Mouse (Mus musculus) liver, embryonic 11.5 days (tissue): ENCODE measurements around the gene Hps4. TPM values are rescaled to one million over a fixed set of nuclear protein-coding genes. Genes with fewer than 3 reads are reported as not detected.
A peak's percentile ranks its signal among the peaks of the same experiment; 100 is the strongest.

Source experiments
- ATAC-seq: fragments of 200-750 bp; cut with Nextera tagmentation; replicated peaks from 2 replicates; pipeline ENCODE4 v1.8.0; 2017; ENCODE audit warnings: moderate number of reproducible peaks, mild to moderate bottlenecking, moderate TSS enrichment, moderate library complexity; ENCODE audit not compliant: low FRiP score
- DNase-seq: peaks from one replicate; pipeline ENCODE4 v3.0.0-alpha.2; 2017; ENCODE audit warnings: low spot score
- H3K27ac ChIP-seq: fragments of 300-500 bp; sonication (generic); 2 replicates; pipeline ENCODE4 v1.5.1; 2014; ENCODE audit warnings: mild to moderate bottlenecking, low read depth, low read length, control low read depth
- H3K27me3 ChIP-seq: fragments of 300-500 bp; sonication (generic); replicated peaks from 2 replicates; pipeline ENCODE4 v1.6.1; 2014; ENCODE audit warnings: low read length, mixed read lengths; ENCODE audit not compliant: control insufficient read depth, insufficient read depth
- H3K36me3 ChIP-seq: fragments of 300-500 bp; sonication (generic); 2 replicates; pipeline ENCODE4 v1.6.1; 2014; ENCODE audit warnings: mild to moderate bottlenecking, low read length, moderate library complexity, mixed read lengths; ENCODE audit not compliant: control insufficient read depth, insufficient read depth
- H3K4me1 ChIP-seq: fragments of 300-500 bp; sonication (generic); replicated peaks from 2 replicates; pipeline ENCODE4 v1.6.1; 2014; ENCODE audit warnings: low read length, mixed read lengths; ENCODE audit not compliant: control insufficient read depth, insufficient read depth
- H3K4me2 ChIP-seq: fragments of 300-500 bp; sonication (generic); 2 replicates; pipeline ENCODE4 v1.6.1; 2014; ENCODE audit warnings: mild to moderate bottlenecking, control low read depth, moderate library complexity
- H3K4me3 ChIP-seq: fragments of 300-500 bp; sonication (generic); 2 replicates; pipeline ENCODE4 v1.5.1; 2014; ENCODE audit warnings: low read depth, low read length, control low read depth
- H3K9ac ChIP-seq: fragments of 300-500 bp; sonication (generic); 2 replicates; pipeline ENCODE4 v1.6.1; 2014; ENCODE audit warnings: low read depth, low read length, control low read depth
- H3K9me3 ChIP-seq: fragments of 300-500 bp; sonication (generic); 2 replicates; pipeline ENCODE4 v1.6.1; 2016; ENCODE audit warnings: low read length, inconsistent platforms, mixed read lengths; ENCODE audit not compliant: control insufficient read depth
- WGBS: fragments of 180-500 bp; shearing (Covaris S2); extraction: QIAGEN DNeasy Blood & Tissue Kit; methylation state at CpG from one replicate; pipeline ENCODE4 v1.1.7; 2014; 5-methylcytosine and 5-hydroxymethylcytosine counted together
- polyA plus RNA-seq: library from polyadenylated mRNA; unstranded; fragments of >200 nt; fragmentation: Nextera tagmentation; extraction: Ambion mirVana; gene quantifications from 2 replicates; pipeline ENCODE4 v1.2.1, GENCODE M21; 2014

Gene Hps4
- polyA plus RNA-seq, result 25.5 and 32.2 TPM in 2 replicates

GRCm38 (mm10) chr5:112342463-112343204, at the start of gene Hps4, which contains the start of gene Srrd:
Hps4 (plus strand) TSS chr5:112343083.
Srrd (minus strand) TSS chr5:112343040.
- Histone ChIP-seq H3K9ac (peak within 1 kb of the TSS; percentile 84), H3K4me2 (peak within 1 kb of the TSS; percentile 94), H3K27ac (peak within 1 kb of the TSS; percentile 73), H3K4me1 (peaks cover 33% of the 10 kb centered on the region), H3K36me3 (peaks cover 13% of the 10 kb centered on the region), H3K9me3 (no peaks in the 10 kb centered on the region), H3K27me3 (no peaks in the 10 kb centered on the region), H3K4me3 (peak within 1 kb of the TSS; percentile 94)
- 2% methylated on average over 59 of the region's 64 CpGs for WGBS
- ATAC-seq, result peak; percentile 75
- peak; percentile 87 for DNase-seq

GRCm38 (mm10) chr5:112293800-112294199, 49.1 kb upstream of the Hps4 start:
- H3K4me3 ChIP-seq, result no peak overlapping the region
- 0 out of 2 replicates have a peak overlapping the region, but pooled peaks have one; percentile 5 for H3K27ac ChIP-seq
- H3K9me3 ChIP-seq, result no peaks in the 10 kb centered on the region
- no peaks in the 10 kb centered on the region for H3K27me3 ChIP-seq
- ATAC-seq, result no peak
- no peak for DNase-seq
- no peak overlapping the region for H3K9ac ChIP-seq
- WGBS, result 67% methylated on average over 2 of the region's 2 CpGs
- H3K4me1 ChIP-seq, result peaks cover 60% of the 10 kb centered on the region
- 0 out of 2 replicates have a peak, but pooled peaks cover 2% of the 10 kb centered on the region for H3K36me3 ChIP-seq
- H3K4me2 ChIP-seq, result no peak overlapping the region

GRCm38 (mm10) chr5:112294696-112295095, 48.2 kb upstream of the Hps4 start:
- Histone ChIP-seq H3K27ac (peak overlapping the region; percentile 22), H3K4me3 (no peak overlapping the region), H3K27me3 (no peaks in the 10 kb centered on the region), H3K4me2 (no peak overlapping the region; the same call in 1 of the 2 replicates), H3K4me1 (peaks cover 67% of the 10 kb centered on the region), H3K9ac (peak overlapping the region; percentile 56; the same call in 1 of the 2 replicates), H3K9me3 (no peaks in the 10 kb centered on the region), H3K36me3 (0 out of 2 replicates have a peak, but pooled peaks cover 2% of the 10 kb centered on the region)
- no peak for ATAC-seq
- 69% methylated on average over 4 of the region's 4 CpGs for WGBS
- no peak for DNase-seq

DNA sequence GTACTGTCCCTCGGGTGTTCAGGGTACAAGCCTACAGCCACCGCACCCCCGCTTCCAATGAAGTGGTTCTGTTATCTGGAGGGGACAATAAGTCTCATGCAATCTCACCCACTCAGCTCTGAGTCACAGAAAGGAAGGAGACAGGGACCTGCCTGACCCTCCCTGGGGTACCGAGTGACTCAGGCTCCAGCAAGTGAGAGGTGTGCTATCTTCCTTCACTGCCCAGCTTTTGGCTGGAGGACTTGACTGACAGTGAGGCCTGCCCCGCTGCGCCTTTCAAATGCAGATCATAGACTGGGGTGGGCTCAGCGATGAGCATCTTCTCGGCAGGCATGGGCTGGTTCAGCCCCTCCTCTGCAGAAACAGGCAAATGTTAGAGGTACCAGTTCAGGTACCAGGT, 47.7 kb upstream of the Hps4 start:
- peak overlapping the region; percentile 56 for H3K9ac ChIP-seq
- H3K27me3 ChIP-seq, result no peaks in the 10 kb centered on the region
- ATAC-seq (peak; percentile 57), DNase-seq (no peak)
- peak overlapping the region; percentile 37; the same call in 1 of the 2 replicates for H3K4me2 ChIP-seq
- no peak overlapping the region; the same call in 1 of the 2 replicates for H3K4me3 ChIP-seq
- WGBS, result 31% methylated on average over 8 of the region's 8 CpGs
- peak overlapping the region; percentile 81 for H3K27ac ChIP-seq
- 0 out of 2 replicates have a peak, but pooled peaks cover 2% of the 10 kb centered on the region for H3K36me3 ChIP-seq
- no peaks in the 10 kb centered on the region for H3K9me3 ChIP-seq
- peaks cover 69% of the 10 kb centered on the region for H3K4me1 ChIP-seq

GRCm38 (mm10) chr5:112295564-112295963, 47.3 kb upstream of the Hps4 start:
- peak overlapping the region; percentile 81 for H3K27ac ChIP-seq
- ATAC-seq, result no peak
- WGBS, result 69% methylated on average over 8 of the region's 8 CpGs
- no peak overlapping the region; the same call in 1 of the 2 replicates for H3K4me3 ChIP-seq
- H3K27me3 ChIP-seq, result no peaks in the 10 kb centered on the region
- H3K4me1 ChIP-seq, result peaks cover 69% of the 10 kb centered on the region
- no peaks in the 10 kb centered on the region for H3K9me3 ChIP-seq
- H3K4me2 ChIP-seq, result peak overlapping the region; percentile 37; the same call in 1 of the 2 replicates
- DNase-seq, result no peak
- H3K9ac ChIP-seq, result peak overlapping the region; percentile 56
- H3K36me3 ChIP-seq, result 0 out of 2 replicates have a peak, but pooled peaks cover 2% of the 10 kb centered on the region

DNA sequence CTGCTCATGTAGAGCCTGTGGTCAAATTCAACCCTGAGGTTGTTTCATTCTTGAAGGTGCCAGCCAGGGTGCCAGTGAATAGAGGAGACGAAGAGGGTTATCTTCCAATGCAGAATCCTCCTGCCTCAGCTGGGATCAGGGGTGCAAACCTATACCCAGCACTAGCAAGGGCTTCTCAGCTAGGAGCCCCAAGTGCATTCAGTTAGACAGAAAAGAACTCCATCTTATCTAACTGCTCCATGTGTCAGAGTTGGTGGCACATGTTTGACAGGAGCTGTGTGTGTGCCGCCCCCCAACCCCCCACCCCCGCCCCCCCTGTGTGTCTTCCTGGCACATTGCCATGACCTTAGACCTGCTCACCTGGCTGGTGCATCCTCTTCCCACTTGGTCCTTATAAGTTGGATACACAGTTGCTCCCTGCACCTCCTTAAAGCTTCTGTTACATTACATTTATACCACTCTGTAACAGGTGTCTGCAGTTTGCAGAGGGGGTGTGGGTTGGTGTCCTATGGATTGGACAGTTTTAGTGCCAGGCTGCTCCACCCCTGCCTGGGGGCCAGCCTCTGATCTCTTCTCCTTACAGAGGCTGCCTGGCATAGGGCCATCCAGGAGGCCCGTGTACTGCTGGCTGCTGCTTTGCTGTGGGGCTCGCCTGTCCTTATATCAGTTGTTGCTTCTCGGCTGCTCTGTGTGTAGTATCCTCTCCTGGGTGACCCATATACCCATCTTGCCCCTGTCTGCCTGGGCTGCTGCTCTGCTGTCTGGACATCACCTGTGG, 46.3 kb upstream of the Hps4 start:
- peak; percentile 78 for ATAC-seq
- 49% methylated on average over 6 of the region's 6 CpGs for WGBS

DNA sequence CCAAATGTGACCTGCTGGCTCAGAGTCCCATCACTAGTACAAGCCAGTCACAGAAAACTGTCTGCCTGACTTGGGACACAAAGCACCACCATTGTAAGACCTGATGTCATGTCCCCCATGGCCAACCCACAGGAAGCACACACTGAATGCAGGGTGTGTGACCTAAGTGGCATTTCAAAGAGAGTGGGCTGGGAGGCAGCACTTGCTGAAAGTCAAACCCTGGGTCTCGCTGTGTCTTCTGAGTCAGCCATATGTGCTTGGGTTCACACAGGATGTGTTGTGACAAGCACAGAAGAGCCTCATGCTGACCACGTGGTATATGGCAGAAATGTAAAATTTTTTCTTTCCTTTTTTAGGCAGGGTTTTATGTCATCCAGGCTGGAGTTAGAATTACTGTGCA, 45.6 kb upstream of the Hps4 start:
- DNase-seq, result no peak
- H3K27ac ChIP-seq, result peak overlapping the region; percentile 81
- H3K4me1 ChIP-seq, result peaks cover 70% of the 10 kb centered on the region

More for the DNA sequence above, 46.3 kb upstream of the Hps4 start:
- Histone ChIP-seq H3K4me1 (peaks cover 69% of the 10 kb centered on the region), H3K4me3 (no peak overlapping the region), H3K36me3 (0 out of 2 replicates have a peak, but pooled peaks cover 2% of the 10 kb centered on the region), H3K4me2 (peak overlapping the region; percentile 37), H3K9me3 (no peaks in the 10 kb centered on the region), H3K27me3 (no peaks in the 10 kb centered on the region), H3K27ac (peak overlapping the region; percentile 81), H3K9ac (peak overlapping the region; percentile 38; the same call in 1 of the 2 replicates)
- no peak for DNase-seq

GRCm38 (mm10) chr5:112298226-112298988, 44.5 kb upstream of the Hps4 start:
- 0 out of 2 replicates have a peak, but pooled peaks cover 2% of the 10 kb centered on the region for H3K36me3 ChIP-seq
- DNase-seq (no peak), ATAC-seq (no peak; the same call in 1 of the 2 replicates)
- no peaks in the 10 kb centered on the region for H3K27me3 ChIP-seq
- H3K4me3 ChIP-seq, result no peak overlapping the region
- H3K9me3 ChIP-seq, result no peaks in the 10 kb centered on the region
- no peak overlapping the region for H3K4me2 ChIP-seq
- H3K9ac ChIP-seq, result peak overlapping the region; percentile 26; the same call in 1 of the 2 replicates
- peaks cover 73% of the 10 kb centered on the region for H3K4me1 ChIP-seq
- 65% methylated on average over 12 of the region's 12 CpGs for WGBS
- peak overlapping the region; percentile 81 for H3K27ac ChIP-seq

More for the DNA sequence above, 45.6 kb upstream of the Hps4 start:
- Histone ChIP-seq H3K9me3 (no peaks in the 10 kb centered on the region), H3K27me3 (no peaks in the 10 kb centered on the region), H3K9ac (peak overlapping the region; percentile 36; the same call in 1 of the 2 replicates), H3K4me2 (no peak overlapping the region), H3K36me3 (0 out of 2 replicates have a peak, but pooled peaks cover 2% of the 10 kb centered on the region), H3K4me3 (no peak overlapping the region)
- no peak for ATAC-seq
- 73% methylated on average over 2 of the region's 2 CpGs for WGBS
